Mouse (Mus musculus) mouse embryonic stem cell (cell line): ENCODE measurements at regions not wholly inside any gene's neighbourhood (a gene's known extent, or its start where the extent isn't known, plus 50 kb on each side); places are given as distances from the start of the nearest gene placed in this dataset.

Experiments used
- in situ Hi-C, 2 experiments: fragments of 300-500 bp; cut with MboI; formaldehyde crosslinking; loops; 1 replicate in 1 of 2; 3 replicates in 1 of 2; pipeline ENCODE4 v1.14.3; 2019 to 2020; ENCODE audit warnings: low sequenced_read_pairs in 2 of 2, low pct_unique_long_range_greater_than_20kb in 1 of 2, mixed read lengths in 1 of 2; ENCODE audit not compliant: unreplicated experiment in 1 of 2

- in situ Hi-C loops: no loop called here
Observed at GRCm38 (mm10) chr1:193662166-193662890, 292.2 kb upstream of the Camk1g start.

GRCm38 (mm10) chr1:193661377-193661776 lies 291.3 kb upstream of the Camk1g start:
- in situ Hi-C loops: no loop called here

- in situ Hi-C loops: no loop called here
Observed at GRCm38 (mm10) chr1:193655076-193655677, 285.1 kb upstream of the Camk1g start.

GRCm38 (mm10) chr1:193650275-193650674 lies 280.2 kb upstream of the Camk1g start:
- in situ Hi-C loops: no loop called here

DNA sequence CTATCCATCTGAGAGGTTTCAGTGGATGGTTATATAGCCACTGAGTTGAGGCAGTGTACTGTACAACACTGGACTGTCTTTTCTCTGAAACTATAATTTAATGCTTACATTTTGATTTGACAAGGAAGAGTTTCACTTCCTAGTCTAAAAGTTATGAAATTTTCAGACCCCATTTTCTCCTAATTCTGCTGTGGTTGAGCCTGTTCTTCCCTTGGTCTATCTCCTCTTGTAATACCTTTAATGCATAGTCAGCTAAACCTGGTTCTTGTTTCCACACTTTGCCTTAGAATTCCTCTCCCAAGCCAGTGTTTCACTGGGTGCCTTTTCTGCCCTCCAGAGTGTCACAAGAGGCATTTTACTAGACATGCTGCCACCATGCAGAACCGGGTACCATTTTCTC lies 279.3 kb upstream of the Camk1g start:
- in situ Hi-C loops: no loop called here

- in situ Hi-C loops: no loop called here
Observed at GRCm38 (mm10) chr1:193647371-193648270, 277.5 kb upstream of the Camk1g start.

GRCm38 (mm10) chr1:193644506-193644905 lies 274.4 kb upstream of the Camk1g start:
- in situ Hi-C loops: no loop called here

DNA sequence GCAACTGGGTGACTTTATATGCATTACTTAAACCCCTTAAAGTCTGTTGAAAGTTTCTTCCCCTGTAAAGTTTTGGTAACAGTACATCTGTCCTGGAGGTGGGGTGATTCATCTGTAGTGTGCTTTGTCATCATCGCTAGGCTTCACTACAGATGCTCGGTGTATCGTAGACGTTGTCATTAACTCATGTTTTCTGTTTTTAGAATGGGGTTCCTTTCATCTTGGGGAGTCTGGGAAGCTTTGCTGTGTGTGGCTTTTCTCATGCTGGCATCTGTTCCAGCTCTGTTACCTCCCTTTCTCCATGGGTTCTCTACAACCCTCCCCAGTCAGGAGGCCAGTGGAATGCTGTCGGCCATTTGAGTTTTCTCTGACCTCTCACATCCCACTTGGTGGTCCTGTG lies 266.4 kb upstream of the Camk1g start:
- in situ Hi-C loops: no loop called here

DNA sequence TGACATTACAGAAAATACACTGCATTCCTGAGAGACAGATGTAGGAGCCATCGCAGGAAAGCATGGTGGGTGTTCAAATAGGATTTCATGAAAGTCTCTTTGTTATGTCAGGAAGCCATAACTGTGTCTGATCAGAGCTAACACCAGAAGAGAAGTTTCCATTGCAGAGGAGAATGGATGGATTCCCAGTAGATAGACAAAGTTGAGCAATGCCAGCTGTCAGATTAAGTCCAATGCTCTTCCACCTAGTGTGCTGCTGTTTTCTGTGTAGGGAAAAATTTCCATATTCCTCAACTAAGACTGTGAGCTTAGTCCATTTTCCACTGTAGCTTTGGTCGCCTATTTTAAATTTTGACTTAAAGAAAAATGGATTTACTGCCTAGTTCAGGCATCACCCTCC lies 262.0 kb upstream of the Camk1g start:
- in situ Hi-C loops: no loop called here

GRCm38 (mm10) chr1:193629887-193630286 lies 259.8 kb upstream of the Camk1g start:
- in situ Hi-C loops: no loop called here

DNA sequence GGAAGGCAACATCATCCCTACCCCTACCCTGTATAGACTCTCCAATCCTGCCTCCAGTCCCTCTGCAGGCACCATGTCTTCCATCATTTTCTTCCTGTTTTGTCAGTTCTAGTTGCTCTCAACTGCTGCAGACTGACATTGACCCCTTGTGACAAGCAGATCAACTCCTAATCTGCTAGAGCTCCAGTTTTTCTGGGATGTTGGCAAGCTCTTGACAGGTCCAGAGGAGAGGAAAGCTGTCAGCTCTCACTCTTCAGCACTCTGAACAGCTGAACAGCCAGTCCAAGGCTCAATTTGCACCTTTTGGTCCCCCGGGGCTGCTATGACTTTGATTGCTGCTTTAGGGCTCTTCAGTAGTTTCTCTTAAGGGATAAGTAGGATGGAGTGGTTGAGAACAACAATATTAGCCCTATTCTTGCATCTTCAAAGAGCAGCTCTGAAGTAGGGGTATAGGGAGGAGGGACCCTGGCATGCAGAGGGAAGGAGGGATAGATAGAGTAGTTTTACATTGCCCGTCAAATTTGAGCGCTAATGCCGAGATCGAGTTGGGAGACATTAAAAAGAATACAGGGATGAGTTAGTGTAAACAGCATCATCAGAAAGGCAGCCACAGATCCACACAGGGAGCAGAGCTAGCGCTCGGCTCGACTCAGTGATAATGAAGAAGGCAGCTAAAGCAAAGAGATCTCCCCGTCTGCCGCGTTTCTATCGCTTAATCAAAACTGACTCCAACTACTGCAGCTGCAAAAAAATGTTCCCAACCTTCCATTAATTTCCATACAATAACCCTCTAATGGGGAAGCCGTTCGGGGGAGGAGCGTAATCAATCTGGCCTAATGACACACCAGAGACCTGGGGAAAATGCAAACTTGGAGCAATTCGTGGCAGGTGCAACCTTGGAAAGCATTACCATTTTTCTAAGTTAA lies 257.1 kb upstream of the Camk1g start:
- in situ Hi-C loops: no loop called here

GRCm38 (mm10) chr1:193625101-193625956 lies 255.2 kb upstream of the Camk1g start:
- in situ Hi-C loops: no loop called here

DNA sequence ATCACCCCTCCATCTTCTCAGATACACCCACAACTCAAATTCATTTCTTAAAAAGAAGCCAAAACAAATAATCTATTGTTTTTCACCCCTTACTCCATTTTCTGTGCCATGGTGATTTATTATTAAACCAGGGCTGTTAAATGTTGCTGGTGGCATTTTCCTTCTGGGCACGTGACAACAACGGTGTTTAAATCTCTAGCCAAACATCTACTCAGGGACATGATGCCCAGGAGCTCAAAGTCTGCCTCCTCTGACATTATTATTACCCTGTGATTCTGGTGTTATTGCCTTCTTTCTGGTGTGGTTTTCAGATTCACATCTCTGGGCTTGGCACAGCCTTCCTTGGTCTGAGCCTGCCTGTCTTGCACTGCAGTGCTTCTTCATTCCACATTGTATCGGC lies 253.5 kb upstream of the Camk1g start:
- in situ Hi-C loops: no loop called here

DNA sequence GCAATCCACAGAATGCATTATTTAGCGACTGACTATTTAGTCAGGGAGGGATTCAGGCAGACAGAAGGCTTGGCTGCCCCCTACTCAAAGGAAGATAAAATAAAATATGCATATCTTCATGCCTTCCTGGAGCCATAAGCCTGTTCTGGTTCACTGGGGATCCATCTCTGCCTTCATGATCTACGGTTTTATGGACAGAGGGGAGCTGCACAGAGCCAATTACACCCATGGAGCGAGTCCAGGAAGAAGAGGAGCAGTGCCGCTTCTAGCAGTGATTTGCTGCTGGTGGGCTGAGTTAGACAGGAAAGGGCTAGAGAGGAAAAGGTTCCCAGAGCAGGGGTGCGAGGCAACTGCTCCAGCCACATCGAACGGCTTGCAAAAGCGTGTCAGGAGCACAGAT lies 248.2 kb upstream of the Camk1g start:
- in situ Hi-C loops: no loop called here

- in situ Hi-C loops: no loop called here
Observed at GRCm38 (mm10) chr1:193610471-193610870, 240.4 kb upstream of the Camk1g start.

GRCm38 (mm10) chr1:193599895-193600294 lies 229.8 kb upstream of the Camk1g start:
- in situ Hi-C loops: no loop called here

GRCm38 (mm10) chr1:193599163-193599562 lies 229.1 kb upstream of the Camk1g start:
- in situ Hi-C loops: no loop called here
